Mouse (Mus musculus) bone marrow, adult 2 months (tissue): ENCODE measurements around the gene Agr3.

Experiments used
- CTCF ChIP-seq: fragments of 200-500 bp; IDR thresholded peaks from 2 replicates; pipeline ENCODE4 v1.5.1; 2011; ENCODE audit warnings: low read length, control low read depth; ENCODE audit not compliant: control insufficient read depth, insufficient read depth
- POLR2A ChIP-seq: fragments of 200-500 bp; IDR thresholded peaks from 2 replicates; pipeline ENCODE4 v1.6.1; 2011; ENCODE audit warnings: low read depth, mild to moderate bottlenecking, control low read depth, low read length, borderline replicate concordance; ENCODE audit not compliant: control insufficient read depth

DNA sequence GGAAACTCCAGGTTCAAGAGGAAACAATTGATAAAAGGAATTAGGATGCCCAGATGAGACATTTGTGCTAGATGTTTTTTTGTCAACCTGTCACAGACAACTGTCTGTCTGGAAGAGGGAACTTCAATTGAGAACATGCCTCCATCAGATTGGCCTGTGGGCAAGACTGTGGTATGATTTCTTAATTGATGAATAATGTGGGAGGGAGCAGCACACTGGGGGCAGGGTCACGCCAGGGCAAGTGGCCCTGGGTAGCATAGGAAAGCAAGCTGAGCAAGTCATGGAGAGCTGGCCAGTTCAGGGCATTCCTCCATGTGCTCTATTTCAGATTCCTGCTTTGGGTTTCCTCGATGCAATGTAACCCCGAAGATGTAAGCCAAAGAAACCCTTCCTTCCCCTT lies 50.5 kb downstream of the Agr3 start:
- TF ChIP-seq CTCF: no peak
- TF ChIP-seq POLR2A: no peak
